Mouse (Mus musculus) stomach, postnatal 0 days (tissue): Measurements from ENCODE around the gene Dnhd1. TPM values are rescaled to one million over a fixed set of nuclear protein-coding genes. Genes with fewer than 3 reads are reported as not detected.

Experiments used
- ATAC-seq: fragments of 200-750 bp; cut with Nextera tagmentation; 2 replicates; pipeline ENCODE4 v1.8.0; 2017; ENCODE audit not compliant: low FRiP score, low TSS enrichment
- DNase-seq: peaks from one replicate; pipeline ENCODE4 v3.0.0-alpha.2; 2016; ENCODE audit warnings: low spot score
- H3K27ac ChIP-seq: fragments of 300-500 bp; sonication (generic); replicated peaks from 2 replicates; pipeline ENCODE4 v1.5.1; 2014; ENCODE audit warnings: mild to moderate bottlenecking, control low read depth
- H3K27me3 ChIP-seq: fragments of 300-500 bp; sonication (generic); 2 replicates; pipeline ENCODE4 v1.6.1; 2014; ENCODE audit warnings: low read length; ENCODE audit not compliant: control insufficient read depth, insufficient read depth
- H3K36me3 ChIP-seq: fragments of 300-500 bp; sonication (generic); 2 replicates; pipeline ENCODE4 v1.6.1; 2014; ENCODE audit warnings: low read length, mixed read lengths; ENCODE audit not compliant: control insufficient read depth, insufficient read depth
- H3K4me1 ChIP-seq: fragments of 300-500 bp; sonication (generic); replicated peaks from 2 replicates; pipeline ENCODE4 v1.6.1; 2014; ENCODE audit warnings: antibody characterized with exemption; ENCODE audit not compliant: control insufficient read depth, insufficient read depth
- H3K4me2 ChIP-seq: fragments of 300-500 bp; sonication (generic); replicated peaks from 2 replicates; pipeline ENCODE4 v1.6.1; 2014; ENCODE audit warnings: low read depth, mild to moderate bottlenecking, control low read depth, moderate library complexity
- H3K4me3 ChIP-seq: fragments of 300-500 bp; sonication (generic); 2 replicates; pipeline ENCODE4 v1.5.1; 2014; ENCODE audit warnings: low read depth, low read length, control low read depth
- H3K9ac ChIP-seq: fragments of 300-500 bp; sonication (generic); 2 replicates; pipeline ENCODE4 v1.6.1; 2014; ENCODE audit warnings: mild to moderate bottlenecking, low read length, control low read depth, mixed read lengths
- H3K9me3 ChIP-seq: fragments of 300-500 bp; sonication (generic); 2 replicates; pipeline ENCODE4 v1.6.1; 2016; ENCODE audit warnings: low read length; ENCODE audit not compliant: control insufficient read depth
- CTCF ChIP-seq: IDR thresholded peaks from 2 replicates; pipeline ENCODE4 v1.5.1; 2016; ENCODE audit warnings: antibody characterized with exemption, low read depth, mild to moderate bottlenecking, moderate library complexity
- EP300 ChIP-seq: optimal IDR thresholded peaks from 2 replicates; pipeline ENCODE3; 2016; ENCODE audit warnings: antibody characterized with exemption
- WGBS: fragments of 180-500 bp; shearing (Covaris S2); extraction: QIAGEN DNeasy Blood & Tissue Kit; methylation state at CpG from one replicate; pipeline ENCODE4 v1.1.7; 2014; 5-methylcytosine and 5-hydroxymethylcytosine counted together
- polyA plus RNA-seq: library from polyadenylated mRNA; unstranded; fragments of >200 nt; fragmentation: Nextera tagmentation; extraction: Ambion mirVana; gene quantifications from 2 replicates; pipeline ENCODE4 v1.2.1, GENCODE M21; 2015

Gene Dnhd1
- polyA plus RNA-seq, 1 experiment from 2014 or later: 0.07 TPM

DNA sequence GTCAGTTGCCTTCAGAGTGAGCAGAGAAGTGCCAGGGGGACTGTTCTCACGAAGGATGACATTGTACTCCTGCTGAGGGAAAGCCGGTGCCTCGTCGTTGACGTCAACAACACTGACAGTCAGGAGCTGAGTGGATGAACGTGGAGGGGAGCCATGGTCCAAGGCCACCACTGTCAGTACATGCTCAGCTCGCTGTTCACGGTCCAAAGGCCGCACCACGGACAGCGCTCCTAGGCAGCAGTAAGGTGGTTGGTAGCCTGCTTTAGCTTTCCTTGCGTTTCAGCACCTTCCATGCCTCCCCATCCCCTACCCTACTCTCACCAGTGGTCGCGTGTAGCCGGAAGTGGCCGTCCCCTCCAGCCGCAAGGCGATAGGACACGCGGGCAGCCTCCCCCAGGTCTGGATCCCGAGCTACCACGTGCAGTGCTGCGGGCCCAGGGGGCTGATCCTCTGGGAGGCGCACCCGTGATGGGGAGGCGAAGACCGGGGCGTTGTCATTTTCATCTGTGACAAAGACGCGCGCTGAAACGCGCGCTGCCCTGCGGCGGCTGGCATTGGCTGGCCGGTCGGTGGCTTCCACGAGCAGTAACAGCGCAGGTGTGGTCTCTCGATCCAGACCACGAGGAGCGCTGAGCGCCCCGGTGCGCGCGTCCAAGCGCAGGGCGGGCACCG is 111.3 kb downstream of the Dnhd1 start:
- H3K27ac ChIP-seq: no peak overlapping the region
- H3K9me3 ChIP-seq: no peaks in the 10 kb centered on the region
- TF ChIP-seq EP300 (no peak), CTCF (no peak)
- H3K4me3 ChIP-seq: peak overlapping the region; percentile 21
- H3K4me2 ChIP-seq: peak overlapping the region; percentile 45
- no peaks in the 10 kb centered on the region for H3K27me3 ChIP-seq
- no peaks in the 10 kb centered on the region for H3K4me1 ChIP-seq
- H3K9ac ChIP-seq: no peak overlapping the region
- ATAC-seq: no peak
- DNase-seq: no peak
- peaks cover 12% of the 10 kb centered on the region for H3K36me3 ChIP-seq
- WGBS: 45% methylated on average over 51 of the region's 51 CpGs

DNA sequence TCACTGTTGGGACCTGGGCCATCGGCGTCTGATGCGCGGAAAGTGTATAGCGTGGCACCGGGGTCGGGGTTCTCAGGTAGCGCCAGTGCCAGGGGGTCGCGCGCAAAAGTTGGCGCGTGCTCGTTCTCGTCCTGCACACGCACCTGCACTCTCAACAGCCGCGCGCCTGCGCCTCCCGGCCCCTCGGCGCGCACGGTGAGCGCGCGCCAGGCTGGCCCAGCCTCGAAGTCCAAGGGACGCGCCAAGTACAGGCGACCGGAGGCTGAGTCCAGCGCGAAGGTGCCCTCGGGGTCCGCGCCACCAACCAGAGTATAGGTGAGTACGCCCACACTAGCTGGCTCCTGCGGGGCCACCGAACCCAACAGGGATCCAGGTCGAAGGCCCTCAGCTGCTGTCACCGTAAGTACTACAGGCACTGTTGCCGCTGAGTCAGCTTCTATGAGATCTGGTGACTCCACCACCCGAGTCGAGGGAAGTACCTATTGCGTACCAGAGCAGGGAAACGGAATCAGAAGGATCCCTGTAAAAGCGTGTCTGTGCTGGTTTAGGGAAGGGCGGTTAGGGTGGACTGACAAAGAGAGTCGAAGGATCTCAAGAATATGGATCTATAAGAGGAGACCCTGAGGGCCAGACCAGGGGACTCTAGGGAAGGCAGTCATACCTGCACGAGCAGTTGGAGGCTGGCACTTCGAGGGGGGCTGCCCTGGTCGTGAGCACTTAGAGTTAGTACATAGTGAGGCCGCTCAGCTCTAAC is 112.1 kb downstream of the Dnhd1 start:
- Histone ChIP-seq H3K27me3 (no peaks in the 10 kb centered on the region), H3K4me3 (peak overlapping the region; percentile 21), H3K4me1 (no peaks in the 10 kb centered on the region), H3K27ac (no peak overlapping the region), H3K36me3 (peaks cover 11% of the 10 kb centered on the region), H3K9ac (no peak overlapping the region), H3K4me2 (peak overlapping the region; percentile 45), H3K9me3 (no peaks in the 10 kb centered on the region)
- WGBS: 42% methylated on average over 53 of the region's 55 CpGs
- no peak for DNase-seq
- ATAC-seq: 0 out of 2 replicates have a peak, but pooled peaks have one; percentile 7
- TF ChIP-seq EP300 (no peak), CTCF (no peak)

GRCm38 (mm10) chr7:105764331-105764730 is 113.7 kb downstream of the Dnhd1 start:
- TF ChIP-seq CTCF (no peak), EP300 (no peak)
- 92% methylated on average over 11 of the region's 11 CpGs for WGBS
- H3K36me3 ChIP-seq: peaks cover 6% of the 10 kb centered on the region; the same call in 1 of the 2 replicates
- no peaks in the 10 kb centered on the region for H3K4me1 ChIP-seq
- no peak overlapping the region for H3K4me3 ChIP-seq
- H3K9ac ChIP-seq: no peak overlapping the region
- H3K27ac ChIP-seq: no peak overlapping the region
- H3K4me2 ChIP-seq: no peak overlapping the region
- ATAC-seq (no peak), DNase-seq (no peak)
- H3K9me3 ChIP-seq: no peaks in the 10 kb centered on the region
- H3K27me3 ChIP-seq: no peaks in the 10 kb centered on the region

DNA sequence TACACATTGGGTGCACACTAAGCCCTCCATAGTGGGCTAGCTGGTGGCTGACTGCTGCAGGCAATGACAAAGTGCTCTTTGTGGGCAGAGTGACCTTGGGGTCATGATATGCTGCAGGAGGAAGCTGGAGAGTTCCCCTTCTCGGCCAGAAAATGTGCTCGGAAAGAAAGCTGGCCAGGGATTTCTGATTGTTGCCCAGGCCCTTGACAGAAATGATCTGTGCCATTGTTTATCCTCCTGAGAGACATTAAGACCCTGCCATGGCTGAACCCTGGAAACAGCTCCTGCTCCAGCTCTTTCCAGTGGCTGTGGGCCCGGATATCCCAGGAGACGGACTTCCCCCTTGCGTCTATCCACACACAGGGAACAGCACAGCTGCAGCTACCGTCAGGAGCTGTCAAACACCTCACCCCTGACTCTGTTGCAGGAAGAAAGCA is 117.1 kb downstream of the Dnhd1 start:
- TF ChIP-seq CTCF (no peak), EP300 (no peak)
- no peak overlapping the region for H3K4me2 ChIP-seq
- H3K4me1 ChIP-seq: no peaks in the 10 kb centered on the region
- ATAC-seq: no peak
- DNase-seq: no peak
- WGBS: 29% methylated on average over 6 of the region's 6 CpGs
- H3K36me3 ChIP-seq: peaks cover 13% of the 10 kb centered on the region; the same call in 1 of the 2 replicates
- H3K9me3 ChIP-seq: no peaks in the 10 kb centered on the region
- H3K9ac ChIP-seq: no peak overlapping the region
- H3K27ac ChIP-seq: no peak overlapping the region
- H3K27me3 ChIP-seq: no peaks in the 10 kb centered on the region
- H3K4me3 ChIP-seq: no peak overlapping the region

DNA sequence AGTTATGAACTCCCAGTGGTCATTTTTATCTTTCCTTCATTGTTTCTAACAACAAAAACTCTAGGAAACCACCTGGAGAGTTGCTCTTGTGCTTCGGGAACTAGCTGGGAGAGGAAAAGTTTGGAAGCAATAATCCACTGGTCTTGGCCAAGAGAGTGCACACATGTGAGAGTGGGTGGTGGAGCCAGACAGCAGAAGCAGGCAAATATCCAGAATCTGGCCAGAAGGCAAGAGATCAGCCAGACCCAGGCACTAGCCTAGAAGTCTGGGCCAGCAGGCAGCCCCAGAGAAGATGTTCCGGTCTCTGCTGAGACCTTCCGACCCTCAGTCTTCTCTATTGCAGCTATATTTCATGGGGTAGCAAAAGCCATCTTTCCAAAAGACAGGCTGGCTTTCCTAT is 119.3 kb downstream of the Dnhd1 start:
- TF ChIP-seq EP300 (no peak), CTCF (no peak)
- DNase-seq (no peak), ATAC-seq (no peak)
- no peaks in the 10 kb centered on the region for H3K27me3 ChIP-seq
- H3K4me3 ChIP-seq: no peak overlapping the region
- H3K9me3 ChIP-seq: no peaks in the 10 kb centered on the region
- H3K27ac ChIP-seq: no peak overlapping the region
- H3K4me2 ChIP-seq: no peak overlapping the region
- H3K4me1 ChIP-seq: no peaks in the 10 kb centered on the region
- WGBS: 64% methylated on average over 3 of the region's 3 CpGs
- H3K9ac ChIP-seq: no peak overlapping the region
- H3K36me3 ChIP-seq: peaks cover 10% of the 10 kb centered on the region; the same call in 1 of the 2 replicates

Other genes starting within 250 kb of the Dnhd1 start
- gene Cnga4, start 246.3 kb upstream of the Dnhd1 start, polyA plus RNA-seq: not detected in 2 replicates
- gene Cckbr, start 225.1 kb upstream of the Dnhd1 start, polyA plus RNA-seq: 3.3 and 3.6 TPM in 2 replicates
- gene Cavin3, start 168.5 kb upstream of the Dnhd1 start, polyA plus RNA-seq: 163 and 184 TPM in 2 replicates
- 79.7 and 91.0 TPM in 2 replicates for gene Smpd1, start 96.5 kb upstream of the Dnhd1 start, polyA plus RNA-seq
- 16.6 and 18.5 TPM in 2 replicates for gene Apbb1, start 69.2 kb upstream of the Dnhd1 start, polyA plus RNA-seq
- 2.7 and 5.4 TPM in 2 replicates for gene Hpx, start 50.7 kb upstream of the Dnhd1 start, polyA plus RNA-seq
- 14.5 TPM in 2 replicates for gene Trim3, start 17.3 kb upstream of the Dnhd1 start, polyA plus RNA-seq
- gene Timm10b, start 10.8 kb upstream of the Dnhd1 start, polyA plus RNA-seq: 184 and 204 TPM in 2 replicates
- 53.0 and 53.2 TPM in 2 replicates for gene Arfip2, start 10.4 kb upstream of the Dnhd1 start, polyA plus RNA-seq
- 42.7 and 45.1 TPM in 2 replicates for gene Gm45799, start 10.3 kb upstream of the Dnhd1 start, polyA plus RNA-seq
- 265 and 289 TPM in 2 replicates for gene Ilk, start 85.8 kb downstream of the Dnhd1 start, polyA plus RNA-seq
- 16.6 and 21.3 TPM in 2 replicates for gene Rrp8, start 86.6 kb downstream of the Dnhd1 start, polyA plus RNA-seq
- 109 and 118 TPM in 2 replicates for gene Taf10, start 93.5 kb downstream of the Dnhd1 start, polyA plus RNA-seq
- gene Tpp1, start 101.4 kb downstream of the Dnhd1 start, polyA plus RNA-seq: 46.1 and 52.6 TPM in 2 replicates
- 2.5 and 2.8 TPM in 2 replicates for gene Dchs1, start 136.8 kb downstream of the Dnhd1 start, polyA plus RNA-seq
- 320 and 359 TPM in 2 replicates for gene Mrpl17, start 160.3 kb downstream of the Dnhd1 start, polyA plus RNA-seq